Mouse (Mus musculus) E14TG2a.4 (cell line): ENCODE measurements around the gene Rsph3b.
A peak's percentile ranks its signal among the peaks of the same experiment; 100 is the strongest.
"Not testable (repeated sequence)": the region's sequence is repeated elsewhere in the genome, so short reads cannot be mapped to it uniquely, and the experiment has no call there.

Source experiments
- H3K27me3 ChIP-seq: 2 replicates; pipeline ENCODE4 v1.6.1; 2014; ENCODE audit warnings: low read length, control low read depth; ENCODE audit not compliant: insufficient read depth
- H3K36me3 ChIP-seq: 2 replicates; pipeline ENCODE4 v1.6.1; 2014; ENCODE audit warnings: low read length, control low read depth; ENCODE audit not compliant: insufficient read depth
- H3K4me1 ChIP-seq: replicated peaks from 2 replicates; pipeline ENCODE4 v1.6.1; 2014; ENCODE audit warnings: low read depth, low read length, control low read depth
- H3K4me3 ChIP-seq: replicated peaks from 2 replicates; pipeline ENCODE4 v1.5.1; 2014; ENCODE audit warnings: mild to moderate bottlenecking, low read length
- H3K9me3 ChIP-seq: 2 replicates; pipeline ENCODE4 v1.6.1; 2014; ENCODE audit warnings: low read length, control low read depth
- CTCF ChIP-seq: conservative IDR thresholded peaks from 2 replicates; pipeline ENCODE4 v1.5.1; 2014; ENCODE audit warnings: low read length
- NANOG ChIP-seq: IDR thresholded peaks from 2 replicates; pipeline ENCODE4 v1.6.1; 2014; ENCODE audit warnings: borderline replicate concordance, low read length, mixed read lengths
- POU5F1 ChIP-seq: IDR thresholded peaks from 2 replicates; pipeline ENCODE4 v1.6.1; 2014; ENCODE audit warnings: low read length, borderline replicate concordance

Gene Rsph3b

DNA sequence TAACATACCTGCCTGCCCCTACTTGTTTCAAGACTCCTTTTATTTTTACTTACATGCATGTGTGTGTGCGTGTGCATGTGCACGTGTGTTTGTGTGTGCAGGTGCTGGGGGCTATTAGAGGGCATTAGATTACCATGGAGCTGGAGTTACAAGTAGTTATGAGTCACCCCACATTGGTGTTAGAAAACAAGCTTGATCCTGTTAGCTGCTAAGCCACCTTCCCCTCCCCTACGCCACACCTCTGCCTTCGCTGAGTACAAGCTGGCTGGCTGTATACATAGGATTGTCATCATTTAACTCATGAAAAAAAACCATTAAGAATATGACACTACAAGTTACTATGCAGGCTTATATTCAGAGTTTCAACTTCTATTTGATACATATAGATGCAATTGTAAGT lies 33.2 kb downstream of the Rsph3b start:
- not testable (repeated sequence) for H3K9me3 ChIP-seq, H3K36me3 ChIP-seq

DNA sequence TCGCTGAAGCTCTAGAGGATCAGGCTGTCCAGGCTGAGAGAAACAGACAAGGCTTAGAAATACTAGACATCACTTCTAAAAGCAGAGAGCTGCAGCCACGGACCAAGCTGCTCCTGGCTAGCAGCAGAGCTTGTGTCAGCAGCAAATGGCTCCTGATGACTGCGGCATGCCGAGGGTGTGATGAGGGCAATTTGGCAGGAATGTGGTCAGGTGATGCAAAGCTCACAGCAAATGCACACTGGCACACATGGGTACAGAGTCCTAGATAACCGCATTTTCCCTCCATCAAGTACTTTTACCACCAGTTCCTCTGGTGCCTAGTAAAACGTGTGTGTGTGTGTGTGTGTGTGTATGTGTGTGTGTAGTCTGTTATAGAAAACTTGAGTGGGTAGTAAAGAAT lies 34.4 kb downstream of the Rsph3b start:
- not testable (repeated sequence) for H3K9me3 ChIP-seq, H3K4me1 ChIP-seq, H3K4me3 ChIP-seq, H3K27me3 ChIP-seq, H3K36me3 ChIP-seq

More for the DNA sequence above, 33.2 kb downstream of the Rsph3b start:
- not testable (repeated sequence) for H3K27me3 ChIP-seq, H3K4me1 ChIP-seq, H3K4me3 ChIP-seq

DNA sequence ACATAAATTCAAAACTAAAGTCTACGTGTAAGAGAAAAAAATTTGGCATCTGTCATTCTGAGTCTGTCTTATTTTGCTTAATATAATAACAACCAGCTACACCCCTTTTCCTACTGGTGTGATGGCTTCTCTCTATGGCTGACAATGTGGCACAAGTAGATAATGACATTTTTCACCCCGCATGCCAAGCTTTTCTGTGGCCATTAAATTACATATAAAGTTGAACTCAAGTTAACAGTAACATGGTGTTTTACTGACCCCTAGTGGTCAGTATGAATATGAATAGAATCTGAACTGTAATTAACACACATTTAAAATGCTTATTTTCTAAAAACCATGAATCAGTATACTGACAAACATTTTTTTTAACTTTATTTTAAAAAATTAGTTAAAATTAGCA lies 48.1 kb downstream of the Rsph3b start:
- H3K4me3 ChIP-seq, H3K27me3 ChIP-seq, H3K9me3 ChIP-seq, H3K36me3 ChIP-seq, H3K4me1 ChIP-seq: not testable (repeated sequence)

DNA sequence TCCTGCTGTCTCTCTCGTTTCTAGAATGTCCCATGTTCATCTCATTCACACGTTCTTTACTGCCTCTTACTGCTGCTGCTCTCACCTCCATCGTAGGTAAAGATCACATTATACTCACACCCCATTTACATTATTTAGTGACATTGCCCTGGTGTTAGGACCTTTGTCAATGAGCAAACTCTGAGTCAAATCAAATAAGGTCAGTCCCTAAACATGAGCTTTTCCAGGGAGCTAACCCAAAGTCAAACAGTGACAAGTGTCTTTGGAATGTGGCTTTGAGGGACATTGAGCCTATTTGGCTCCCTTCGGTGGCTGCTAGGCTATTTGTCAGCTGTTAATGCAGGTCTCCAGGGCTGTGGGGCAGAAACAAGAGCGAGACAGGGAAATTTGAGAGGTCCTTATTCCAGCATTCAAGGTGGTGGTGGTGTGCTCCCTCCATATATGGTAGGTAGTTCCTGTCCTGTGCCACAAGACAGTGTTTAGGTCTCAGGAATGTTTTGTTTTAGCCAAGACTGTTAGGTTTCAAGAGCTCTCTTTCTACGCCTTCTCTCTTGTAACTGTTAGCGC lies 50.4 kb downstream of the Rsph3b start:
- not testable (repeated sequence) for H3K36me3 ChIP-seq, H3K9me3 ChIP-seq, H3K4me3 ChIP-seq
- Histone ChIP-seq H3K4me1 (peaks cover 16% of the 10 kb centered on the region), H3K27me3 (peaks cover 18% of the 10 kb centered on the region)

DNA sequence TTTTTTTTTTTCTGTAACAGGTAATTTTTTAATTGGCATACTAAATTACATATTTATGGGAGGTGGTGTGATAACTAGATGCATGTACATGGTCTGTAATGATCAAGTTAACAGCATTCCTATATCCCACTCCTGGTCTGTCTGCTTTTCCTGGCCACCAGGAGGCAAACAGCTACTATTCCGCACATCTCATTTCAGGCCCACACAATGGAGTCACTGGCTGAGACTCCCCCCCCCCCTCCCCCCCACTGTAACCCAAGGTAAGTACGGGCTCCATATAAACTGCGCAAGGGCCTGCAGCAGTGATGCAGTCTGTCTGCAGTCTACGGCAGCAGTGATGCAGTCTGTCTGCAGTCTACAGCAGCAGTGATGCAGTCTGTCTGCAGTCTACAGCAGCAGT lies 51.7 kb downstream of the Rsph3b start:
- TF ChIP-seq CTCF, result no peak
- TF ChIP-seq POU5F1, result no peak
- no peak for TF ChIP-seq NANOG
- no peak overlapping the region for H3K4me3 ChIP-seq
- peaks cover 26% of the 10 kb centered on the region for H3K4me1 ChIP-seq
- H3K36me3 ChIP-seq, result no peaks in the 10 kb centered on the region
- no peaks in the 10 kb centered on the region for H3K9me3 ChIP-seq
- H3K27me3 ChIP-seq, result peaks cover 18% of the 10 kb centered on the region

DNA sequence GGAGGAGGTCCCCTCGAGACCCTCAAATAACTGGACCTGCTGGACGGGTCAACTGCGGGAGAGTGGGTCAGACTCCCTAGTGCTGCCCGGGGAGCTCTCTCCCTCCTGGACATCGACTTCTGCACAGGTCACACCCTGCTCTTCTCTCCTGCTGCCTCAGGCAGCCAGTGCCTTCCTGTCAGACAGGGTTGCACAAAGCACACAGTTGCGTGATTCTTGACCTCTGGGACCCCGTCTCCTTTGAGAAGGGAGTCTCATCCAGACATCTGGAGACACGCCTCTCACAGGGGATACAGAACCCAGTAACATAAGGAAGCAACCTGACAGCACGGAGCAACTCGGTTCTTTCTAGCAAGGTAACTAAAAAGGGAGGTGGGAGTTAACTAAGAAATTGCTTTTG lies 55.1 kb downstream of the Rsph3b start:
- Histone ChIP-seq H3K9me3 (no peaks in the 10 kb centered on the region), H3K36me3 (no peaks in the 10 kb centered on the region), H3K4me3 (peak overlapping the region; percentile 43), H3K4me1 (peaks cover 32% of the 10 kb centered on the region), H3K27me3 (peaks cover 24% of the 10 kb centered on the region)
- TF ChIP-seq POU5F1 (no peak), CTCF (no peak), NANOG (no peak)

DNA sequence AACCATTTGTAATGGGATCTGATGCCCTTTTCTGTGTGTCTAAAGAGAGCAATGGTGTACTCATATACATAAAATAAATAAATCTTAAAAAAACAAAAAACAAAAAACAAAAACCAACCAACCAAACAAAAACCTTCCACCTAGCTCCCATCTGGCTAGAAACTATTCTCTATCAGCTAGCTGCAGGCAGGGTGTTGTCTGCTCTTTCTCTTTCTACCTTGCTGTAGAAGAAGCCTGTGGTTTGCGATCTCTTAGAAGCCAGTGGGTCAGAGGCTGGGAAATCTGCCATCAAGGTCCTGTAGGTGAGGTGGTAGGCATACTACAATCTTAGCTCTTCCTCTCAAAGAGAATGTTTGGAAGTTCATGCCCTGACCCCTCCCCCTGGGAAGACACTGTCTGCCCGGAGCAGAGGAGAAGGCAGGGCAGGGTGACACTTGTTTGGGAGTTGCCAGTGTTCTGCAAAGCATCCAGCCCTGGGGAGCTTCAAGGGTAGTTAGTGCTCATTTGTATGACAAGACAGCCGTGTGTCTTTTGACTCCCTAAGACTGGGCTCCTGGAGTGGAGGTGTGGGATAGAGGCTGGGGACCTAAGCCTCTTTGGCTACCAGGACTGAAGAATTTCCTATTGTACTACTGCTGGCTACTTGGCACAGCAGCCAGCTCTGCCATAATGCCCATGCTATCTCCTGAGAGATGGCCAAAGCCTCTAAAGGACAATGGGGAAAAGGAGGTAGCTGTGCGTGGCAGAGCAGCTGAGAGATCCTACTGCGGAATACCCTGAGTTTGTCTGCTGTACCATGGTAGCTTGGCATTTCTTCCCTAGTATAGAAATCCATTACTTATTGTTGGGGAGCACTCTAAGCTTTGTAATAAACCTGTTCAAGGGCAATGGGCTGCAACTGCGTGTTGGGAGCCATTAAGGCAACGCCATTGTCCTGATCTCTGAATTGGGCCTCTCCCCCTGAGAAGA lies 56.2 kb downstream of the Rsph3b start:
- Histone ChIP-seq H3K27me3 (peaks cover 24% of the 10 kb centered on the region), H3K9me3 (no peaks in the 10 kb centered on the region), H3K36me3 (no peaks in the 10 kb centered on the region), H3K4me3 (0 out of 2 replicates have a peak overlapping the region, but pooled peaks have one; percentile 24), H3K4me1 (peaks cover 32% of the 10 kb centered on the region)
- TF ChIP-seq NANOG (peak; percentile 50; the same call in 1 of the 2 replicates), CTCF (no peak), POU5F1 (no peak)

DNA sequence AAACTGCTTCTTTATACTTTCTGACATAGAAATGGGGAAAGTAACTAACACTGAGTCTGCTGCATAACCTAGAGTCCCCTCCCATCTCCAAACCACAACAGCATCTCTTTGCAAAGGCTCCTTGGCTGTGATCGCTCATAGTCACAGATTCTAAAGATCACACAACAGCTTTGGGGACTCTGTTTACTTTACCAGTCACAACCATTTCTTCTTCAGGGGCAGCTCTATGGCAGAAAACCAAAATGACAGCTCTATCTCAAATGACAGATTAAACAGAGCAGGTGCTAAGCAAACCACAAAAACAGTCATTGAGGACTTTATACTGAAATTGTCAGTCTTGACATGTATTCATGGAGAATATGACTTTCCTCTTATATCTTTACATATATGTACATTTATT lies 62.0 kb downstream of the Rsph3b start:
- no peak for TF ChIP-seq CTCF
- no peak for TF ChIP-seq POU5F1
- TF ChIP-seq NANOG, result no peak
- Histone ChIP-seq H3K4me1 (peaks cover 3% of the 10 kb centered on the region), H3K4me3 (no peak overlapping the region), H3K36me3 (no peaks in the 10 kb centered on the region), H3K27me3 (peaks cover 10% of the 10 kb centered on the region), H3K9me3 (no peaks in the 10 kb centered on the region)

DNA sequence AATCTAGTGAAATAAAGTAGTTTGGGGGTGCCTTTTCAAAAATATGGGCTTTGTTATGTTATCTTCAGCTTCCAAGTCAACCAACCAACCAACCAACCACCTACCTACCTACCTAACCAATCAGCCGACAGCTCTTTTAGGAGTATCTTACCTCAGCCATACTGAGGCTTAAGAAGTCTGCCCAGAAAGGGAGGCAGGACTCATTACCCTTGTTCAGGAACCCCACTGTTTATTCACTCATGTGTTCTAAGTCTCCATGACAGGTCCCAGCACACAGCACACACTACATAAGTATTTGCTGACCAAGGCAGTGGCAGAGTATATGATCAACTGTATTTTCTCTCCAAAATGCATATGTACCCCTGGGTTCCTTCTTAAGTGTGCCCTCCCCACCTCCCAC lies 64.0 kb downstream of the Rsph3b start:
- TF ChIP-seq POU5F1 (no peak), CTCF (no peak), NANOG (no peak)
- H3K9me3 ChIP-seq, result no peaks in the 10 kb centered on the region
- H3K4me3 ChIP-seq, result no peak overlapping the region
- peaks cover 6% of the 10 kb centered on the region for H3K27me3 ChIP-seq
- no peaks in the 10 kb centered on the region for H3K36me3 ChIP-seq
- no peaks in the 10 kb centered on the region for H3K4me1 ChIP-seq
